Mouse (Mus musculus): ENCODE data around the gene Xrra1. TPM values are rescaled to one million over a fixed set of nuclear protein-coding genes. Genes with fewer than 3 reads are reported as not detected.
"Not testable (repeated sequence)": the region's sequence is repeated elsewhere in the genome, so short reads cannot be mapped to it uniquely, and the experiment has no call there.

Gene Xrra1
- polyA plus RNA-seq, 1 experiment from 2014 or later = 0.08 TPM

DNA sequence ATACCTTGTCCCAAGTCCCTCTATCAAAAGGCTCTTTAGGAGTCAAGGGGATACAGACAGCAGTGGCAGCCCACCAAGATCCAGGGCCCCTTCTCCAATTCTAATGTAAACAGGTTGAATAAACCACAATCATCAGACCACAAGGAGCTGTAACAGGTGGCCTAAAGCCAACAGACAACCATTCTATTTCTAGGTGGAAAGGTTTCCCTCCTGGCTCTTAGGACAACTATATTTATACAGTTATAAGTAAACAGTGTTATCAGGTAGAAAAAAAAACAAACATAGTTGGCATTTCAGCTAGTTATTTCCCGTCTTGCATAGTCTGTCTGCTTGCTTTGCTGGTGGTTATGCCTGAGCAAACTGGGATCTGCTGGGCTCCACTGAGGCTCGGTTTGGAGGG is 61.5 kb downstream of the Xrra1 start:
- WGBS = 57% methylated on average over 2 of the region's 2 CpGs
- Histone ChIP-seq H3K9me3 (replicated peaks) (no peaks in the 10 kb centered on the region), H3K4me2 (no peak overlapping the region), H3K9ac (no peak overlapping the region), H3K27ac (no peak overlapping the region), H3K36me3 (peaks cover 27% of the 10 kb centered on the region), H3K27me3 (peaks cover 25% of the 10 kb centered on the region; the same call in 1 of the 2 replicates), H3K4me1 (replicated peaks) (peaks cover 18% of the 10 kb centered on the region), H3K4me3 (no peak overlapping the region)
- ATAC-seq (replicated peaks; ENCODE audit: insufficient number of reproducible peaks, insufficient read depth, low FRiP score, low read depth) = no peak

DNA sequence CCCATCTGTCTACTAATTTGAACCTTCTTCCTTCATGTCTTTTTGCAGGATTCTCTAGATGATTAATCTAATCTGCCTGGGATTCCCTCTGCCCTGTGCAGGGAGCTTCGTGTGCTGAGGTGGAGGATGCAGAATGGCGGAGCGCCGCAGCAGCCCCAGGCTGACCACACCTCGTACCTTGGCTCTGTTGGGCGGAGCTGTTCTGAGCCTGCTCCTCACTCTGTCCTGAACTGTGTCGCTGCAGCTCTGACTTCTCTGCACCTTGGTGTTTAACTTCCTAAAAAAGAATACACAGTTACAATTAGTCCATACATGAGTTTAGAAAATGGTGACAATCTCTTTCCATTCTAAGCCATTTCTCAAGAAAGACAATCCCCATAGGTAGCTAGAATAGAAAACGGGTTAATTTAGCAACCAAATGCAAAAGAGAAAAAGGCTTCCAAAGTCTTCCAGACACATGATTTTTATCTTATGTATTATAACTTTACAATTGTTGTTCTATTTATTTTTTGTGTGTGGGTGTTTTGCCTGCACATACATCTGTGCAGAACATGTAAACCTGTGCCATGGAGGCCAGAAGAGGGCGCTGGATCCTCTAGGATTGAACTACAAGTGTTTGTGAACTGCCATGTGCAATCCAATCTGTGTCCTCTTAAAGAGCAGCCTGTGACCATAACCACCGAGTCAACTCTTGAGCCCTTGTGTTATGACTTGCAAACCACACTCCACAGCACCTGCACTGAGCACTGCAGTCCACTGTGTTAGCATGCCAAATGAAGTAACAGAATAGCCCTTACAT is 68.2 kb downstream of the Xrra1 start:
- H3K27me3 ChIP-seq = no peaks in the 10 kb centered on the region
- H3K4me2 ChIP-seq = no peak overlapping the region
- no peak for ATAC-seq (replicated peaks; ENCODE audit: insufficient number of reproducible peaks, insufficient read depth, low FRiP score, low read depth)
- peaks cover 50% of the 10 kb centered on the region for H3K36me3 ChIP-seq
- no peak overlapping the region for H3K27ac ChIP-seq
- 74% methylated on average over 10 of the region's 10 CpGs for WGBS
- H3K4me3 ChIP-seq = no peak overlapping the region
- H3K9ac ChIP-seq = no peak overlapping the region
- H3K4me1 ChIP-seq (replicated peaks) = no peaks in the 10 kb centered on the region
- no peaks in the 10 kb centered on the region for H3K9me3 ChIP-seq (replicated peaks)

DNA sequence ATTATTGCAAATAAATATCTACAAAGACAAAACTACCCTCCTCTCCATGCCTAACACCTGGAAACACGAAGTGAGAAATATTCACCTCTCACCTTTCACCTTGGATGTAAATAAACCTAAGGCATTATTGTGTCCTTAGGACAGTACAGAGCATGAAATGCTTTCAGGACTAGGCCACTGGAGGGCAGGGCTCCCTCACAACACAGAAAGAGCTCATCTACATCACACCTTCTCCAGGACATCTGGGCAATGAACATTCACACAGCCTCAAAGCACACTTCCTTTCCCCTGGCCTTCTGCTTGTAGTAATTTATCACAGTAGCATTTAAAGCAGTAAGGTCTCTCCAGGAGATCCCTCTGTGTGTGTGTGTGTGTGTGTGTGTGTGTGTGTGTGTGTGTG is 76.8 kb downstream of the Xrra1 start:
- no peak overlapping the region for H3K4me3 ChIP-seq
- no peak overlapping the region for H3K27ac ChIP-seq
- H3K9ac ChIP-seq = no peak overlapping the region
- no peaks in the 10 kb centered on the region for H3K4me1 ChIP-seq (replicated peaks)
- WGBS = 87% methylated on average over 1 of the region's 1 CpGs
- no peak overlapping the region for H3K4me2 ChIP-seq
- H3K36me3 ChIP-seq = peaks cover 50% of the 10 kb centered on the region
- no peak for ATAC-seq (replicated peaks; ENCODE audit: insufficient number of reproducible peaks, insufficient read depth, low FRiP score, low read depth)
- no peaks in the 10 kb centered on the region for H3K27me3 ChIP-seq
- H3K9me3 ChIP-seq (replicated peaks) = no peaks in the 10 kb centered on the region

DNA sequence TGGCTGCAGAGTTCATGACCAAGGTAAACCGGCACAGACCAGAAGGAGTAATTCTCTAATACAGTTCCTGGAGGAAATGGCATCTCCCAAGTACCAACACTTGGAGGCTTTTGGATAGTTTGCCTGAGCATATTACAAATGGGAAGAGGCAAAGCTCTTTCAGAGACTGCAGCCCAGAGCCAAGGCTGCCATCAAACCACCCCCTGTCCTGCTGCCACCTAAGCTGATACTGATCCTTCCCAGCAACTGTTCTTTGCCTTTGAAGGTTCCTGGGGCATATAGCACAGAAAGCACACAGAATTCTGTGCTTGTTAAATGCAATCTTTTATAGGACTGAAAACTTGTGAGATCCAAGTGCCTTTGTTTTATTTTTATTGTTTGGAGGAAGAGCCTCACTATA is 81.8 kb downstream of the Xrra1 start:
- Histone ChIP-seq H3K4me2 (no peak overlapping the region), H3K9ac (no peak overlapping the region), H3K4me1 (replicated peaks) (no peaks in the 10 kb centered on the region), H3K9me3 (replicated peaks) (no peaks in the 10 kb centered on the region), H3K4me3 (no peak overlapping the region), H3K36me3 (peaks cover 57% of the 10 kb centered on the region), H3K27ac (no peak overlapping the region), H3K27me3 (no peaks in the 10 kb centered on the region)
- 97% methylated on average over 1 of the region's 1 CpGs for WGBS
- no peak for ATAC-seq (replicated peaks; ENCODE audit: insufficient number of reproducible peaks, insufficient read depth, low FRiP score, low read depth)

DNA sequence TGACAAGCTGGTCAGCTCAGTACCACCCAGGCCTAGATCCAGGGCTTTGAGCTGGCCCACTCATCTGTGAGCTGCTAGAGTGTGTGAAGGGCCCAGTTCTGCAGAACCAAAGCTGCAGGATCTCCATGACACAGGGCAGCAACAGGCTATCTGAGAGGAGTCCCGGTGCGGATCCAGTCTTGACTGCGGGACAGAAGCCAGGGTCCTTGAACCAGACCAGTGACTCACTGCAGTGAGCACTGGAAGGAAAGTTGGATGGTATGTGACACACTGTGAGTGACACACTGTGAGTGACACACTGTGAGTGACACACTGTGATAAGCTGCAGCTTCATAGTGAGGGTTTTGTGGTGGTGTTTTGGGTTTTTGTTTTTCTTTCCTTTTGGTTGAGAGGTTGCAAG is 85.6 kb downstream of the Xrra1 start:
- Histone ChIP-seq H3K4me3 (no peak overlapping the region), H3K9ac (no peak overlapping the region), H3K27ac (no peak overlapping the region), H3K27me3 (no peaks in the 10 kb centered on the region), H3K9me3 (replicated peaks) (no peaks in the 10 kb centered on the region), H3K36me3 (peaks cover 66% of the 10 kb centered on the region), H3K4me1 (replicated peaks) (no peaks in the 10 kb centered on the region), H3K4me2 (no peak overlapping the region)
- no peak for ATAC-seq (replicated peaks; ENCODE audit: insufficient number of reproducible peaks, insufficient read depth, low FRiP score, low read depth)
- WGBS = 90% methylated on average over 3 of the region's 3 CpGs

GRCm38 (mm10) chr7:99945012-99945411 is 86.1 kb downstream of the Xrra1 start:
- not testable (repeated sequence) for H3K4me2 ChIP-seq; H3K27ac ChIP-seq; H3K27me3 ChIP-seq; H3K9ac ChIP-seq; H3K4me1 ChIP-seq (replicated peaks); ATAC-seq (replicated peaks; ENCODE audit: insufficient number of reproducible peaks, insufficient read depth, low FRiP score, low read depth); H3K9me3 ChIP-seq (replicated peaks); H3K4me3 ChIP-seq
- H3K36me3 ChIP-seq = peaks cover 62% of the 10 kb centered on the region
- WGBS = 94% methylated on average over 22 of the region's 22 CpGs

GRCm38 (mm10) chr7:99945939-99946338 is 87.0 kb downstream of the Xrra1 start:
- H3K9me3 ChIP-seq (replicated peaks) = no peaks in the 10 kb centered on the region
- 97% methylated on average over 3 of the region's 3 CpGs for WGBS
- H3K4me3 ChIP-seq = no peak overlapping the region
- H3K4me1 ChIP-seq (replicated peaks) = no peaks in the 10 kb centered on the region
- no peak overlapping the region for H3K9ac ChIP-seq
- no peak for ATAC-seq (replicated peaks; ENCODE audit: insufficient number of reproducible peaks, insufficient read depth, low FRiP score, low read depth)
- H3K27ac ChIP-seq = no peak overlapping the region
- no peaks in the 10 kb centered on the region for H3K27me3 ChIP-seq
- peaks cover 53% of the 10 kb centered on the region for H3K36me3 ChIP-seq
- H3K4me2 ChIP-seq = no peak overlapping the region

GRCm38 (mm10) chr7:99946356-99946755 is 87.4 kb downstream of the Xrra1 start:
- 79% methylated on average over 4 of the region's 4 CpGs for WGBS
- Histone ChIP-seq H3K9me3 (replicated peaks) (no peaks in the 10 kb centered on the region), H3K4me1 (replicated peaks) (no peaks in the 10 kb centered on the region), H3K27ac (no peak overlapping the region), H3K27me3 (no peaks in the 10 kb centered on the region), H3K9ac (no peak overlapping the region), H3K4me2 (no peak overlapping the region), H3K36me3 (peaks cover 51% of the 10 kb centered on the region), H3K4me3 (no peak overlapping the region)
- ATAC-seq (replicated peaks; ENCODE audit: insufficient number of reproducible peaks, insufficient read depth, low FRiP score, low read depth) = no peak

DNA sequence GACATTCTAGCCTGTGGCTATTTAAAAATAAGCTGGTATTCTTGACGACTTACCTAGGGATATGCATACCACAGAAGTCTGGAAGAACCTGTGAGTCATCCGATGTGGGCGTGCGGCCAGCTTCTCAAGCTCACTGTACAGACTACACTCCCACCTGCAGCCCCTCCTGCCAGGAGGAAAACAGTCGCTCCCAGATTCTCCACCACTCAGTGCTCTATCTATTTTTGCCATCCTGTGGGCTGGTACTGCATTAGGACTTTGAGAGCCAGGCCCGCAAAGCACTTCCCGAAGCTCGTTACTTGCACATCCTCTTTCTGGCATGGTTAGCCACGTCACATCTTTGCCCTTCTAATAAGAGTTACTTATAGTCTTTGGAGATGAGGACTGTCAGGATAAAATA is 88.4 kb downstream of the Xrra1 start:
- Histone ChIP-seq H3K9ac (no peak overlapping the region), H3K36me3 (peaks cover 45% of the 10 kb centered on the region), H3K4me2 (no peak overlapping the region), H3K9me3 (replicated peaks) (no peaks in the 10 kb centered on the region), H3K27ac (no peak overlapping the region), H3K4me1 (replicated peaks) (no peaks in the 10 kb centered on the region), H3K4me3 (no peak overlapping the region), H3K27me3 (no peaks in the 10 kb centered on the region)
- 67% methylated on average over 9 of the region's 9 CpGs for WGBS
- ATAC-seq (replicated peaks; ENCODE audit: insufficient number of reproducible peaks, insufficient read depth, low FRiP score, low read depth) = no peak

DNA sequence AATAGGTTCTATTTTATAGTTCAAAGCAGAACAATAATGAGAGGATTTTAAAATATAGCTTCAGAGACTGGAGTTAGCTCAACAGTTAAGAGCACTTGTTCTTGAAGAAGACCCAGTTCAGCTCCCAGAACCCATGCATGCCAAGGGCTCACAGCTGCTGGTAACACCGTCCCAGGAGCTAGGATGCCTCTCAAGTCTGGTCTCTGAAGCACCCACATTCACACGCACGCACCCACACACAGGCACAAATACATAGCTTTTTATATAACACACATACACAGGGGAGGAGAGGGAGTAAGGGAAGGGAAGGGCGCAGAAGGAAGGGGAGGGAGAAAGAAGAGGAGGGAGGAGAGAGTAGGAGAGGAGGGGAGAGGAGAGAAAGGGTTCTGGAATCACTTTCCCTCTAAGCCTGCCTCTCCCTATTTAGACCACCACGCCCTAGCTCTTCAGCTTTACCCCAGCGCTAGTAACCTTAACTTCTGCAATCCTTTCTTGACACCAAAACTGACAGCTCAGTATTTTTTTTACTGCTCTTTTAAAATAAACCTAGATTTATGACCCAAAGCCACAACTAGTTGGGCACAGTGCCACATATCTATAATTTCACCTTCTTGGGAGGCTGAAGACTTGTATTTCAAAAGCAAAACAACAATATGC is 94.7 kb downstream of the Xrra1 start:
- no peak overlapping the region for H3K4me2 ChIP-seq
- no peaks in the 10 kb centered on the region for H3K27me3 ChIP-seq
- WGBS = 74% methylated on average over 6 of the region's 6 CpGs
- H3K4me1 ChIP-seq (replicated peaks) = peaks cover 3% of the 10 kb centered on the region; the same call in 1 of the 2 replicates
- H3K36me3 ChIP-seq = no peaks in the 10 kb centered on the region; the same call in 1 of the 2 replicates
- ATAC-seq (replicated peaks; ENCODE audit: insufficient number of reproducible peaks, insufficient read depth, low FRiP score, low read depth) = no peak
- H3K9ac ChIP-seq = no peak overlapping the region
- H3K27ac ChIP-seq = no peak overlapping the region
- no peaks in the 10 kb centered on the region for H3K9me3 ChIP-seq (replicated peaks)
- H3K4me3 ChIP-seq = no peak overlapping the region

GRCm38 (mm10) chr7:99954212-99954611 is 95.3 kb downstream of the Xrra1 start:
- WGBS = 90% methylated on average over 8 of the region's 8 CpGs
- Histone ChIP-seq H3K27ac (no peak overlapping the region), H3K4me3 (no peak overlapping the region), H3K36me3 (no peaks in the 10 kb centered on the region; the same call in 1 of the 2 replicates), H3K27me3 (no peaks in the 10 kb centered on the region), H3K4me1 (replicated peaks) (peaks cover 3% of the 10 kb centered on the region; the same call in 1 of the 2 replicates), H3K9ac (no peak overlapping the region), H3K9me3 (replicated peaks) (no peaks in the 10 kb centered on the region), H3K4me2 (no peak overlapping the region)
- ATAC-seq (replicated peaks; ENCODE audit: insufficient number of reproducible peaks, insufficient read depth, low FRiP score, low read depth) = no peak

GRCm38 (mm10) chr7:99956095-99956494 is 97.2 kb downstream of the Xrra1 start:
- Histone ChIP-seq H3K9ac (no peak overlapping the region), H3K27ac (no peak overlapping the region), H3K36me3 (no peaks in the 10 kb centered on the region; the same call in 1 of the 2 replicates), H3K27me3 (no peaks in the 10 kb centered on the region), H3K9me3 (replicated peaks) (no peaks in the 10 kb centered on the region), H3K4me1 (replicated peaks) (peaks cover 3% of the 10 kb centered on the region; the same call in 1 of the 2 replicates), H3K4me3 (no peak overlapping the region), H3K4me2 (no peak overlapping the region)
- 97% methylated on average over 7 of the region's 7 CpGs for WGBS
- ATAC-seq (replicated peaks; ENCODE audit: insufficient number of reproducible peaks, insufficient read depth, low FRiP score, low read depth) = no peak
